Mouse (Mus musculus) cerebellum, adult 9-11 months (tissue): Measurements from ENCODE around the gene Ppp2r2c.
A peak's percentile ranks its signal among the peaks of the same experiment; 100 is the strongest.

Source experiments
- DNase-seq: peaks from one replicate; pipeline ENCODE4 v3.0.0; 2022

Gene Ppp2r2c

GRCm38 (mm10) chr5:36875956-36876355 is 7.6 kb downstream of the Ppp2r2c start:
- peak; percentile 64 for DNase-seq

GRCm38 (mm10) chr5:36876777-36877396 is 8.6 kb downstream of the Ppp2r2c start:
- peak; percentile 62 for DNase-seq

DNA sequence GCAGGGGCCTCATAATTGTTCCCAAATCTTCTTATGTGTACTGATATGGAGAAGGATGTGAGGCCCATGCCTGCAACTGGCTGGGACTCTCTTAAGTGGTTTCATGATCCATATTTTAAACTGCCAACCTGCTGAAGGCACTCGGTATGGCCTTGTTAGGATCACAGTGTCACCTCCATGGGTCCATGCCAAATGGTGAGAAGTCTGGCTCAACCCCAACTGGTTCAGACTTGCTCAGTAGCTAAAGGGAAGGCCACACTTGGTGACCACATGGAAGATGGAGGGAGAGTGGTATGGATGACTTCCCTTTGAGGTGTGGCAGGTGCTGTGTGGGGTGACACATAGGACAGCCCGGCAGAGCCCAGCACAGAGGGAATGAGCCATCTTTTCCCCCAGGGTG is 9.3 kb downstream of the Ppp2r2c start:
- peak; percentile 80 for DNase-seq

DNA sequence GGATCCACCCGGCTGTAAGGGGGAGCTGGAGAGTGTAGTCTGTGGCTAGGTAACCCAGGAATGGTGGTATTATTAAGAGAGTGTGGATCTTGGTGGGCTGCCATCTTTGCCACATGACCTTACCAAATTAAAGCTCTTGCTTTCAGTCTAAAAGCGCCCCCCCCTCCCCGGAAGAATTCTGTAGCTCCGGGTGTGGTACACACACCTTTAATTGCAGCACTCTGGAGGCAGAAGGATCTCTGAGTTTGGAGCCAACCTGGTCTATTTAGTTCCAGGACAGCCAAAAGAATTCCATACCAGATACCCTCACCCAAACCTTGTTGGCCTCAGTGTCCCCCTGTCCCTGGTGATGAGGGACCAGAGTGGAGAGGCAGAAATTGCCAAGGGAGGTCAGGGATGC is 10.5 kb downstream of the Ppp2r2c start:
- peak; percentile 56 for DNase-seq

GRCm38 (mm10) chr5:36880622-36881021 is 12.3 kb downstream of the Ppp2r2c start:
- DNase-seq, result peak; percentile 96

DNA sequence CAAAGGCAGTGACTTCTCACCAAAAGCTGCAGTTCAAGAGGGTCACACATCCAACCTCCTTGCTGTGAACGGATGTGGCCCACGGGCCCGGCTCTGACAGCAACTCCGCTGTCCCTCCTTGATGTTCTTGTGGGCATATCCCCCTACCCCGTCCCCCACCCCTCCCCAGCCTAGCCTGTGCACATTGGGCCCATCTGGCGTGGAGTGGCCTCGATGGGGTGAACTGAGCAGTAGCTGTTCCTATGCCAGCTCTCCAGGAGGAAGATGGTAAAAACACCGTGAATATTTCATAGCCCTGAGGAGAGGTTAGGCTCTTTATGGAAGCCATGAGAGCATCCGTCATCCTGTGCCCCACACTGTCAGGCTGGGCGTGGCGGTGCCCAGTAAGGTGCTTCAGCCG is 15.2 kb downstream of the Ppp2r2c start:
- DNase-seq, result no peak

- no peak for DNase-seq
Observed at GRCm38 (mm10) chr5:36885067-36885466, 16.8 kb downstream of the Ppp2r2c start.

GRCm38 (mm10) chr5:36885595-36885994 is 17.3 kb downstream of the Ppp2r2c start:
- DNase-seq, result no peak

- DNase-seq, result peak; percentile 77
Observed at GRCm38 (mm10) chr5:36886298-36886697, 18.0 kb downstream of the Ppp2r2c start.

GRCm38 (mm10) chr5:36886852-36887283 is 18.6 kb downstream of the Ppp2r2c start:
- peak; percentile 81 for DNase-seq

DNA sequence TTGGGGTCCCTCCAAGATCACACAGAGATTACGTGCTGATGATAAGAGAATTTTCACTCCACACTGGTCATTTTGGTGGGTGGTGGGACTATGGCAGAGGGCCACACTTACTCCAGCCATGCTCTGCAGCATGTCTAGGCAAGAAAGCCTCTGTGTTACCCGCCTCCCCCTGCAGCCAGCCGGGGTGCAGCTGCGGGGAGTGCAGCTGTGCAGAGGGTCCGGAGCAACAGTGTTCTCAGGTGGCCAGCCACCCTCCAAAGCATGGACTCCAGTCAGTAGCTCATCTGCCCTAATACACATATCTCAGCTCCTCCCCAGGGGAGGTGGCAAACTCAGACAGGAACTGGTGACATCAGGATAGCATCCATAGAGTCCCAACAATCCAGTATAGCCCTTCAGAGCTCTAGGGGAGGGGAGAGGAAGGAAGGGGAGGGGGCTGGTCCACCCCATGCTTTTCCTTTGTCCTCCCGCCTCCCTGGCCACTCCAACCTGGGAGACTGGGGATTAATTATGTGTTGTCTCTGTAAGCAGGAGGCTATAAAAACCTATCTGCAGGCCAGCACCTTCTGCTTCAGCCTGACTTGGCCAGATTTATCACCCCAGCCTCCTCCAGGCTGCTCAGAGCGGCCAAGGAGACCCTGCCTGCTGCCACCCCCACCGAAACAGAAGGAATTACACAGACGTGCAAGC is 19.1 kb downstream of the Ppp2r2c start:
- DNase-seq, result peak; percentile 75

- DNase-seq, result peak; percentile 93
Observed at GRCm38 (mm10) chr5:36888501-36888900, 20.2 kb downstream of the Ppp2r2c start.

DNA sequence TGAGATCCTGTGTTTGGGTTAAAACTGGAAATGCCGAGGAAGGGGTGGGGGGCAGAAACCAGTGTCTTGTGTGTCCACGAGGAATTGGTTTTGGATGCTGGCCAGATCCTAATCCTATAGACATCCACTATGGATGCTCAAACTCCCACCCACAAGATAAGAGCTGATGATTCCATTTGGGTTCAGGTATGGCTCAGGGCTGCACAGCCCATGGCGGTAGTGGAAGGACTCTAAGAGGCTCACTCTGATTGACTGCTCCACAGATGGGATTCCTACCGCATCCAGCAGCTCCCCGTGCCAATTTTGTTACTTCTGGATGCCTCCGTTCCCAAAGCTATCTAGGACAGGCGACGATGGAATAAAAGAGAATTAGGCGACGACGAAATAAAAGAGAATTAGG is 20.6 kb downstream of the Ppp2r2c start:
- no peak for DNase-seq

- DNase-seq, result peak; percentile 68
Observed at GRCm38 (mm10) chr5:36889380-36889886, 21.1 kb downstream of the Ppp2r2c start.

GRCm38 (mm10) chr5:36890794-36891193 is 22.5 kb downstream of the Ppp2r2c start:
- no peak for DNase-seq

GRCm38 (mm10) chr5:36891793-36892470 is 23.6 kb downstream of the Ppp2r2c start:
- DNase-seq, result peak; percentile 76

GRCm38 (mm10) chr5:36893263-36893662 is 24.9 kb downstream of the Ppp2r2c start:
- peak; percentile 91 for DNase-seq

GRCm38 (mm10) chr5:36894070-36894469 is 25.8 kb downstream of the Ppp2r2c start:
- no peak for DNase-seq

GRCm38 (mm10) chr5:36894604-36895368 is 26.5 kb downstream of the Ppp2r2c start:
- DNase-seq, result peak; percentile 95

DNA sequence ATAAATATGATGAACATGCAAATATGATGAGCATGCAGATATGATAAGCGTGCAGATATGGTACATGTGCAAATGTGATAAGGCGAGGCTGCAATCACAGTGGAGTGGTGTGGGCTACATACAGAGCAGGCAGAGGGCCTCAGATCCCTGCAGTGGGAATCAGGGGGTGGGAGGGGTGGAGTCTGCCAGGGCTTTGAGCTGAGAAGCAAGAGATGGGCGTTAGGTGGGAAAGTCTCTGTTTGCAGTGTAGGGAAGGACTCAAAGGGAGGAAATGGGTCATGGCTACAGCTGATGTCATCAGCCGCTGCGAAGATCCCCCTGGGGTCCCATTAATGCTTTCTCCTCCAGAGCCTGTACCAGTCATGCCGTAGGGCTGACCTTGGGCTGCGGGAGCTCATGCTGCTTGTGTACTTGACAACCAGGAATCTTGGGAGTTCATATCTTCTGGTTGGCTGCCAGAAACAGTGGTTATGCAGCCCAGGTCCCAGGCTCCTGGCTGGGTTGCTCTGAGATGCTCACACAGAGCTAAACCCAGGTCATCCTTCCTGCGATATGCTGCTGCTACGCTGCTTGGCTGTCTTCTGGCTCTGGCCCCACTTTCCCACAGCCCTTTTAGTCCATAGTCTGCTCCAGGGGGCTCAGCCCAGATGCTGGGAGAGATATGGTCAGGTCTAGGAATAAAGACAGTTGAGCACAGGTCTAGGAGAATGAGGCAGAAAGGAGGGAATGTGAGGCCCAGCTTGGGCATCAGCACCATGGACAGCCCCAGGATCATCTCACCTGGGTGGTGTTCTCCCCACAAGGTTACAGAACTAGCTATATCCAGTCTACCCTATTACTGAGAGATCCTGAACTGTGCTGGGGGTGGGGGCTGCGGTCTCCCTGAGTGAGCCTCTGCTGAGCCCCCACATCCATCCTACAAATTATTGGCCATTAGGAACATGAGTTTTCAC is 27.6 kb downstream of the Ppp2r2c start:
- DNase-seq, result peak; percentile 71

DNA sequence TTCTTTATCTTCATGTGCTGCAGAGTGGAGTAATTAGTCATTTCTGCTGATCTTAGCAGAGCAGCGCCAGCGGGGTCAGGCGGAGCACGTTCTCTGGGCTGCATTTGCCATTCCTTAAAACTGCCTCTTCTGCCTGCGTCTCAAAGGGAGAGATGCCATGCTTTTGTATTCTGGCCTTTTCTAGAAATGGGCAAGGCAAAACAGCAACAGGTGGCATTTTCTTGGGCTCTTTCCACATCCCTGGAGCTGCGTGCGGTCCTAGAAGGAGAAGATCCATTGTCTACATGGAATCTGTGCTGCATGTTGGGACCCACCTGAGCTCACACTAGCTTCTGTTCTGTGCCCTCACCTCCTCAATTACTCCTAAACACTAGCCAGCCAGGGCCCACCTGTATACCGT is 29.7 kb downstream of the Ppp2r2c start:
- DNase-seq, result no peak
